13 mouse cellular contexts compared by ENCODE assay signal in genomic region chr7:34338445-34339163, GRCm38 (mm10). TPM values are rescaled to one million over a fixed set of nuclear protein-coding genes. Genes with fewer than 3 reads are reported as not detected.
DNase-seq lines count a peak whose midpoint lies in the region; ATAC-seq lines count a peak whose summit lies in the region.
"Had no signal": no experiment of that assay in that cellular context is flagged by ENCODE, and none has a peak within 500 bp of the region (broad histone marks: within the 10 kb centered on the region; RNA-seq: fewer than 3 reads in every experiment).

No protein-coding gene starts in this region.

- peaks cover 3% of the 10 kb centered on the region; the same call in 1 of the 2 replicates for H3K9me3 ChIP-seq in heart, embryonic 15.5 days (replicated peaks)
- H3K9me3 ChIP-seq in embryonic facial prominence, embryonic 14.5 days (ENCODE audit: control insufficient read depth, low read length) = no peaks in the 10 kb centered on the region
- H3K9me3 ChIP-seq: hindbrain, embryonic 15.5 days had no signal

- intact Hi-C loops in heart, postnatal 25 days (cut with DNase I) = no loop called here

- H3K36me3 ChIP-seq in heart, embryonic 15.5 days = peaks cover 7% of the 10 kb centered on the region; the same call in 1 of the 2 replicates
- peaks cover 33% of the 10 kb centered on the region for H3K36me3 ChIP-seq in embryonic facial prominence, embryonic 14.5 days (ENCODE audit: control insufficient read depth, insufficient read depth, low read length)

- peak overlapping the region; percentile 70 for H3K27ac ChIP-seq in heart, embryonic 15.5 days
- H3K27ac ChIP-seq in embryonic facial prominence, embryonic 14.5 days (replicated peaks; ENCODE audit: low read depth, low read length) = no peak overlapping the region; the same call in 1 of the 2 replicates
- H3K27ac ChIP-seq: hindbrain, embryonic 15.5 days had no signal

- peaks cover 23% of the 10 kb centered on the region for H3K4me1 ChIP-seq in heart, embryonic 15.5 days (replicated peaks)
- H3K4me1 ChIP-seq in embryonic facial prominence, embryonic 14.5 days (ENCODE audit: control insufficient read depth, insufficient read depth, low read length) = no peaks in the 10 kb centered on the region; the same call in 1 of the 2 replicates
- H3K4me1 ChIP-seq: hindbrain, embryonic 15.5 days had no signal

- H3K9ac ChIP-seq in heart, embryonic 15.5 days = no peak overlapping the region
- H3K9ac ChIP-seq in embryonic facial prominence, embryonic 14.5 days (ENCODE audit: low read depth, low read length) = no peak overlapping the region
- H3K9ac ChIP-seq: hindbrain, embryonic 15.5 days had no signal

- no peak for DNase-seq in heart, postnatal 25 days (ENCODE audit: low spot score)
- DNase-seq in spleen, postnatal 36 days (ENCODE audit: low spot score in 2 of 2) = peak; percentile 52 to 55
- DNase-seq in spleen, adult 12 weeks (ENCODE audit: low spot score) = no peak
- peak; percentile 21 for DNase-seq in embryonic facial prominence, embryonic 14.5 days (ENCODE audit: low spot score)
- DNase-seq in thymus, postnatal 4 days = no peak
- DNase-seq in urinary bladder, postnatal 14 days (ENCODE audit: low spot score) = no peak
- DNase-seq: adrenal gland, adult 8-10 months; cerebellum, postnatal 14 days; kidney, adult 8-10 months; lung, adult 18-20 months; thymus, postnatal 14 days had no signal

- WGBS in heart, embryonic 15.5 days = 40% methylated on average over 9 of the region's 9 CpGs
- 36% methylated on average over 9 of the region's 9 CpGs for WGBS in embryonic facial prominence, embryonic 14.5 days

- ATAC-seq in heart, embryonic 15.5 days (replicated peaks; ENCODE audit: insufficient number of reproducible peaks, insufficient read depth, low FRiP score, low read depth) = peak; percentile 68; the same call in 1 of the 2 replicates
- peak; percentile 24; the same call in 1 of the 2 replicates for ATAC-seq in embryonic facial prominence, embryonic 14.5 days (ENCODE audit: low read depth)

- H3K4me2 ChIP-seq in heart, embryonic 15.5 days = peak overlapping the region; percentile 21; the same call in 1 of the 2 replicates
- H3K4me2 ChIP-seq in embryonic facial prominence, embryonic 14.5 days (ENCODE audit: low read depth, low read length) = no peak overlapping the region
- H3K4me2 ChIP-seq: hindbrain, embryonic 15.5 days had no signal

- no peak overlapping the region for H3K4me3 ChIP-seq in heart, embryonic 15.5 days
- no peak overlapping the region for H3K4me3 ChIP-seq in embryonic facial prominence, embryonic 14.5 days (ENCODE audit: low read depth, low read length)
- H3K4me3 ChIP-seq: hindbrain, embryonic 15.5 days had no signal

- H3K27me3 ChIP-seq in heart, embryonic 15.5 days = no peaks in the 10 kb centered on the region
- no peaks in the 10 kb centered on the region for H3K27me3 ChIP-seq in embryonic facial prominence, embryonic 14.5 days (replicated peaks; ENCODE audit: control insufficient read depth, insufficient read depth, low read length)
- H3K27me3 ChIP-seq: hindbrain, embryonic 15.5 days had no signal

RNA-seq across cellular contexts. Expression of gene 4931406P16Rik, which starts 25.3 kb away (rescaled TPM):
- polyA plus RNA-seq in heart, embryonic 15.5 days (2015; fragmentation: Nextera tagmentation; extraction: Ambion mirVana) = 28.2 and 32.5 TPM in 2 replicates
- total RNA-seq in heart, postnatal 25 days (2021) = 10 to 100 TPM; 45.3 to 52.9 TPM
- polyA plus RNA-seq in embryonic facial prominence, embryonic 14.5 days (2014; fragmentation: Nextera tagmentation; extraction: Ambion mirVana) = 36.1 and 40.3 TPM in 2 replicates

RNA-seq across cellular contexts. Expression of gene Lsm14a, which starts 54.5 kb away (rescaled TPM):
- polyA plus RNA-seq in heart, embryonic 15.5 days (2015; fragmentation: Nextera tagmentation; extraction: Ambion mirVana) = 57.1 and 63.1 TPM in 2 replicates
- total RNA-seq in heart, postnatal 25 days (2021) = 10 to 100 TPM; 78.9 to 81.3 TPM
- polyA plus RNA-seq in embryonic facial prominence, embryonic 14.5 days (2014; fragmentation: Nextera tagmentation; extraction: Ambion mirVana) = 62.7 and 63.4 TPM in 2 replicates

Comparison
In these comparisons a context has a peak if more than half of its experiments do, and no peak if none do; other contexts are left out.
1. DNase-seq: peak in spleen, postnatal 36 days (2 of 2) and embryonic facial prominence, embryonic 14.5 days (single experiment); none in heart, postnatal 25 days (single experiment), spleen, adult 12 weeks (single experiment), thymus, postnatal 4 days (single experiment) and urinary bladder, postnatal 14 days (single experiment).